Mouse (Mus musculus): Measurements from ENCODE around the gene Ttll1. TPM values are rescaled to one million over a fixed set of nuclear protein-coding genes. Genes with fewer than 3 reads are reported as not detected.
A peak's percentile ranks its signal among the peaks of the same experiment; 100 is the strongest.

Ttll1 gene
- polyA plus RNA-seq, 1 experiment from 2014 or later, result 21.5 TPM

GRCm38 (mm10) chr15:83534960-83535889 is 24.5 kb upstream of the Ttll1 start:
- WGBS, result 39% methylated on average over 17 of the region's 17 CpGs
- Histone ChIP-seq H3K27ac (replicated peaks) (peak overlapping the region; percentile 89), H3K4me2 (peak overlapping the region; percentile 41), H3K4me3 (no peak overlapping the region), H3K9ac (peak overlapping the region; percentile 61), H3K27me3 (replicated peaks) (no peaks in the 10 kb centered on the region), H3K36me3 (peaks cover 35% of the 10 kb centered on the region), H3K4me1 (peaks cover 64% of the 10 kb centered on the region), H3K9me3 (no peaks in the 10 kb centered on the region)
- ATAC-seq (ENCODE audit: extremely low read depth, insufficient number of reproducible peaks, low FRiP score, low TSS enrichment), result no peak; the same call in 1 of the 2 replicates

GRCm38 (mm10) chr15:83532606-83533005 is 21.9 kb upstream of the Ttll1 start:
- Histone ChIP-seq H3K27ac (replicated peaks) (no peak overlapping the region), H3K9me3 (no peaks in the 10 kb centered on the region), H3K4me3 (no peak overlapping the region), H3K4me2 (no peak overlapping the region), H3K4me1 (peaks cover 76% of the 10 kb centered on the region), H3K27me3 (replicated peaks) (0 out of 2 replicates have a peak, but pooled peaks cover 2% of the 10 kb centered on the region), H3K36me3 (peaks cover 29% of the 10 kb centered on the region), H3K9ac (no peak overlapping the region)
- ATAC-seq (ENCODE audit: extremely low read depth, insufficient number of reproducible peaks, low FRiP score, low TSS enrichment), result no peak
- 80% methylated on average over 7 of the region's 7 CpGs for WGBS

GRCm38 (mm10) chr15:83531961-83532469 is 21.3 kb upstream of the Ttll1 start:
- Histone ChIP-seq H3K4me1 (peaks cover 82% of the 10 kb centered on the region), H3K9ac (no peak overlapping the region), H3K27me3 (replicated peaks) (0 out of 2 replicates have a peak, but pooled peaks cover 8% of the 10 kb centered on the region), H3K36me3 (peaks cover 28% of the 10 kb centered on the region), H3K4me2 (no peak overlapping the region), H3K27ac (replicated peaks) (0 out of 2 replicates have a peak overlapping the region, but pooled peaks have one; percentile 20), H3K9me3 (no peaks in the 10 kb centered on the region), H3K4me3 (no peak overlapping the region)
- ATAC-seq (ENCODE audit: extremely low read depth, insufficient number of reproducible peaks, low FRiP score, low TSS enrichment), result no peak
- 80% methylated on average over 5 of the region's 5 CpGs for WGBS

- Histone ChIP-seq H3K36me3 (peaks cover 22% of the 10 kb centered on the region), H3K4me3 (no peak overlapping the region), H3K27ac (replicated peaks) (peak overlapping the region; percentile 78), H3K4me1 (peaks cover 78% of the 10 kb centered on the region), H3K9ac (no peak overlapping the region), H3K27me3 (replicated peaks) (0 out of 2 replicates have a peak, but pooled peaks cover 8% of the 10 kb centered on the region), H3K4me2 (no peak overlapping the region), H3K9me3 (no peaks in the 10 kb centered on the region)
- 77% methylated on average over 6 of the region's 6 CpGs for WGBS
- ATAC-seq (ENCODE audit: extremely low read depth, insufficient number of reproducible peaks, low FRiP score, low TSS enrichment), result no peak
These were observed 20.0 kb upstream of the Ttll1 start for GRCm38 (mm10) chr15:83530688-83531087.

- H3K36me3 ChIP-seq, result peaks cover 22% of the 10 kb centered on the region
- WGBS, result 80% methylated on average over 9 of the region's 9 CpGs
- peak overlapping the region; percentile 33; the same call in 1 of the 2 replicates for H3K9ac ChIP-seq
- H3K27ac ChIP-seq (replicated peaks), result peak overlapping the region; percentile 78
- H3K9me3 ChIP-seq, result no peaks in the 10 kb centered on the region
- ATAC-seq (ENCODE audit: extremely low read depth, insufficient number of reproducible peaks, low FRiP score, low TSS enrichment), result no peak
- H3K4me3 ChIP-seq, result no peak overlapping the region
- 0 out of 2 replicates have a peak, but pooled peaks cover 8% of the 10 kb centered on the region for H3K27me3 ChIP-seq (replicated peaks)
- H3K4me2 ChIP-seq, result peak overlapping the region; percentile 81
- H3K4me1 ChIP-seq, result peaks cover 78% of the 10 kb centered on the region
These were observed 19.5 kb upstream of the Ttll1 start for GRCm38 (mm10) chr15:83530233-83530632.

- H3K4me3 ChIP-seq, result no peak overlapping the region
- H3K9me3 ChIP-seq, result no peaks in the 10 kb centered on the region
- no peak for ATAC-seq (ENCODE audit: extremely low read depth, insufficient number of reproducible peaks, low FRiP score, low TSS enrichment)
- H3K9ac ChIP-seq, result peak overlapping the region; percentile 33
- WGBS, result 63% methylated on average over 5 of the region's 5 CpGs
- H3K27ac ChIP-seq (replicated peaks), result peak overlapping the region; percentile 78
- peaks cover 22% of the 10 kb centered on the region for H3K36me3 ChIP-seq
- peak overlapping the region; percentile 81 for H3K4me2 ChIP-seq
- H3K27me3 ChIP-seq (replicated peaks), result 0 out of 2 replicates have a peak, but pooled peaks cover 8% of the 10 kb centered on the region
- peaks cover 78% of the 10 kb centered on the region for H3K4me1 ChIP-seq
These were observed 19.1 kb upstream of the Ttll1 start for GRCm38 (mm10) chr15:83529765-83530164.

GRCm38 (mm10) chr15:83528892-83529291 is 18.2 kb upstream of the Ttll1 start:
- H3K9ac ChIP-seq, result peak overlapping the region; percentile 60
- peaks cover 22% of the 10 kb centered on the region for H3K36me3 ChIP-seq
- peak overlapping the region; percentile 12 for H3K4me3 ChIP-seq
- peak overlapping the region; percentile 81 for H3K4me2 ChIP-seq
- WGBS, result 32% methylated on average over 4 of the region's 4 CpGs
- ATAC-seq (ENCODE audit: extremely low read depth, insufficient number of reproducible peaks, low FRiP score, low TSS enrichment), result no peak
- H3K9me3 ChIP-seq, result no peaks in the 10 kb centered on the region
- H3K27me3 ChIP-seq (replicated peaks), result 0 out of 2 replicates have a peak, but pooled peaks cover 8% of the 10 kb centered on the region
- H3K4me1 ChIP-seq, result peaks cover 78% of the 10 kb centered on the region
- peak overlapping the region; percentile 78 for H3K27ac ChIP-seq (replicated peaks)

- no peaks in the 10 kb centered on the region for H3K9me3 ChIP-seq
- peak overlapping the region; percentile 76 for H3K4me3 ChIP-seq
- ATAC-seq (ENCODE audit: extremely low read depth, insufficient number of reproducible peaks, low FRiP score, low TSS enrichment), result no peak
- H3K27me3 ChIP-seq (replicated peaks), result 0 out of 2 replicates have a peak, but pooled peaks cover 8% of the 10 kb centered on the region
- peaks cover 83% of the 10 kb centered on the region for H3K4me1 ChIP-seq
- peak overlapping the region; percentile 88 for H3K9ac ChIP-seq
- 52% methylated on average over 2 of the region's 2 CpGs for WGBS
- peak overlapping the region; percentile 81 for H3K4me2 ChIP-seq
- H3K36me3 ChIP-seq, result peaks cover 22% of the 10 kb centered on the region
- H3K27ac ChIP-seq (replicated peaks), result no peak overlapping the region
These were observed 17.1 kb upstream of the Ttll1 start for GRCm38 (mm10) chr15:83527747-83528146.

GRCm38 (mm10) chr15:83527092-83527437 is 16.4 kb upstream of the Ttll1 start:
- no peak for ATAC-seq (ENCODE audit: extremely low read depth, insufficient number of reproducible peaks, low FRiP score, low TSS enrichment)
- H3K27ac ChIP-seq (replicated peaks), result peak overlapping the region; percentile 33
- H3K4me3 ChIP-seq, result peak overlapping the region; percentile 76
- peak overlapping the region; percentile 81 for H3K4me2 ChIP-seq
- 2% methylated on average over 26 of the region's 26 CpGs for WGBS
- H3K9me3 ChIP-seq, result no peaks in the 10 kb centered on the region
- peaks cover 17% of the 10 kb centered on the region for H3K36me3 ChIP-seq
- 0 out of 2 replicates have a peak, but pooled peaks cover 8% of the 10 kb centered on the region for H3K27me3 ChIP-seq (replicated peaks)
- H3K9ac ChIP-seq, result peak overlapping the region; percentile 88
- peaks cover 90% of the 10 kb centered on the region for H3K4me1 ChIP-seq

GRCm38 (mm10) chr15:83526424-83527091 is 15.9 kb upstream of the Ttll1 start, which contains the start of gene Bik:
TSS of gene Bik (plus strand) at chr15:83526862.
- Histone ChIP-seq H3K4me3 (peak within 1 kb of the TSS; percentile 76), H3K27me3 (replicated peaks) (0 out of 2 replicates have a peak, but pooled peaks cover 8% of the 10 kb centered on the region), H3K4me2 (peak within 1 kb of the TSS; percentile 81), H3K27ac (replicated peaks) (peak within 1 kb of the TSS; percentile 97), H3K36me3 (peaks cover 12% of the 10 kb centered on the region), H3K9ac (peak within 1 kb of the TSS; percentile 88), H3K9me3 (no peaks in the 10 kb centered on the region), H3K4me1 (peaks cover 92% of the 10 kb centered on the region)
- ATAC-seq (ENCODE audit: extremely low read depth, insufficient number of reproducible peaks, low FRiP score, low TSS enrichment), result no peak
- under 1% methylated on average over 44 of the region's 45 CpGs for WGBS

- no peak for ATAC-seq (ENCODE audit: extremely low read depth, insufficient number of reproducible peaks, low FRiP score, low TSS enrichment)
- peak overlapping the region; percentile 97 for H3K27ac ChIP-seq (replicated peaks)
- H3K4me3 ChIP-seq, result peak overlapping the region; percentile 27
- peaks cover 78% of the 10 kb centered on the region for H3K4me1 ChIP-seq
- peak overlapping the region; percentile 88 for H3K9ac ChIP-seq
- H3K4me2 ChIP-seq, result peak overlapping the region; percentile 81
- no peaks in the 10 kb centered on the region for H3K9me3 ChIP-seq
- 0 out of 2 replicates have a peak, but pooled peaks cover 8% of the 10 kb centered on the region for H3K27me3 ChIP-seq (replicated peaks)
- H3K36me3 ChIP-seq, result no peaks in the 10 kb centered on the region
- WGBS, result 55% methylated on average over 3 of the region's 3 CpGs
These were observed 13.6 kb upstream of the Ttll1 start for GRCm38 (mm10) chr15:83524333-83524729.

Data from heart, embryonic 13.5 days (tissue).